Mouse (Mus musculus): ENCODE measurements around the gene Gm13276. TPM values are rescaled to one million over a fixed set of nuclear protein-coding genes. Genes with fewer than 3 reads are reported as not detected.

Gm13276 gene
- total RNA-seq, 2 experiments from 2014 or later = not detected

Other genes starting within 250 kb of the Gm13276 start
- not detected for gene Ifna15, start 227.5 kb upstream of the Gm13276 start, total RNA-seq (2023)
- not detected for gene Ifna14, start 213.9 kb upstream of the Gm13276 start, total RNA-seq (2023)
- gene Ifna9, start 193.3 kb upstream of the Gm13276 start, total RNA-seq (2023) = not detected
- gene Ifna12, start 182.3 kb upstream of the Gm13276 start, total RNA-seq (2023) = not detected
- not detected for gene C87499, start 151.3 kb upstream of the Gm13276 start, total RNA-seq (2023)
- not detected for gene Ifna13, start 141.2 kb upstream of the Gm13276 start, total RNA-seq (2023)
- gene Ifna16, start 108.8 kb upstream of the Gm13276 start, total RNA-seq (2023) = not detected
- not detected for gene Ifna2, start 101.8 kb upstream of the Gm13276 start, total RNA-seq (2023)
- gene Ifnab, start 94.3 kb upstream of the Gm13276 start, total RNA-seq (2023) = not detected
- 1 to 10 TPM; 1.5 to 2.7 TPM for gene Gm26566, start 63.9 kb upstream of the Gm13276 start, total RNA-seq (2023)
- 10 to 100 TPM; 48.9 to 52.0 TPM for gene Klhl9, start 63.2 kb upstream of the Gm13276 start, total RNA-seq (2023)
- gene Gm13271, start 30.8 kb upstream of the Gm13276 start, total RNA-seq (2023) = not detected
- not detected for gene Gm13283, start 25.6 kb upstream of the Gm13276 start, total RNA-seq (2023)
- under 1 TPM in 1 of 2 experiments, not detected in 1; 0.64 TPM for gene Gm13290, start 11.9 kb upstream of the Gm13276 start, total RNA-seq (2023)
- not detected for gene Gm13289, start 8.8 kb upstream of the Gm13276 start, total RNA-seq (2023)
- gene Gm13272, start 5.9 kb upstream of the Gm13276 start, total RNA-seq (2023) = not detected
- not detected for gene Ifnz, start 3.6 kb upstream of the Gm13276 start, total RNA-seq (2023)
- gene Gm13277, start 2.9 kb downstream of the Gm13276 start, total RNA-seq (2023) = not detected
- not detected for gene Gm13278, start 5.8 kb downstream of the Gm13276 start, total RNA-seq (2023)
- not detected for gene Gm13275, start 8.8 kb downstream of the Gm13276 start, total RNA-seq (2023)
- not detected for gene Gm13279, start 11.7 kb downstream of the Gm13276 start, total RNA-seq (2023)
- gene Gm13285, start 14.0 kb downstream of the Gm13276 start, total RNA-seq (2023) = not detected
- gene Gm13287, start 17.5 kb downstream of the Gm13276 start, total RNA-seq (2023) = not detected
- not detected for gene Gm13288, start 19.8 kb downstream of the Gm13276 start, total RNA-seq (2023)
- not detected for gene Ifna7, start 30.5 kb downstream of the Gm13276 start, total RNA-seq (2023)
- not detected for gene Ifna11, start 34.2 kb downstream of the Gm13276 start, total RNA-seq (2023)
- not detected for gene Ifna6, start 41.7 kb downstream of the Gm13276 start, total RNA-seq (2023)
- not detected for gene Ifna5, start 49.8 kb downstream of the Gm13276 start, total RNA-seq (2023)
- not detected for gene Ifna4, start 56.2 kb downstream of the Gm13276 start, total RNA-seq (2023)
- gene Ifna1, start 64.4 kb downstream of the Gm13276 start, total RNA-seq (2023) = not detected
- not detected for gene Ifne, start 94.5 kb downstream of the Gm13276 start, total RNA-seq (2023)